Mouse (Mus musculus) lung, postnatal 14 days (tissue): ENCODE data around the gene Ulk4.
A peak's percentile ranks its signal among the peaks of the same experiment; 100 is the strongest.

Experiments used
- DNase-seq: peaks from one replicate; pipeline ENCODE4 v3.0.0; 2021

The Ulk4 gene

GRCm38 (mm10) chr9:121001681-121002540 lies 275.1 kb downstream of the Ulk4 start:
- peak; percentile 48 for DNase-seq

- DNase-seq, result peak; percentile 59
These were observed 276.2 kb downstream of the Ulk4 start for GRCm38 (mm10) chr9:121000641-121001320.

GRCm38 (mm10) chr9:120998696-120999095 lies 278.3 kb downstream of the Ulk4 start:
- no peak for DNase-seq

- no peak for DNase-seq
These were observed 282.5 kb downstream of the Ulk4 start for GRCm38 (mm10) chr9:120994223-120995155.

GRCm38 (mm10) chr9:120993004-120993403 lies 284.0 kb downstream of the Ulk4 start:
- DNase-seq, result no peak

- DNase-seq, result no peak
These were observed 285.2 kb downstream of the Ulk4 start for GRCm38 (mm10) chr9:120991801-120992200.

- DNase-seq, result peak; percentile 12
These were observed 286.9 kb downstream of the Ulk4 start for GRCm38 (mm10) chr9:120989806-120990700.

- no peak for DNase-seq
These were observed 288.9 kb downstream of the Ulk4 start for GRCm38 (mm10) chr9:120988088-120988487.

GRCm38 (mm10) chr9:120986994-120987393 lies 290.0 kb downstream of the Ulk4 start:
- DNase-seq, result no peak

GRCm38 (mm10) chr9:120986255-120986654 lies 290.7 kb downstream of the Ulk4 start:
- no peak for DNase-seq

GRCm38 (mm10) chr9:120985524-120985923 lies 291.5 kb downstream of the Ulk4 start:
- DNase-seq, result no peak

- no peak for DNase-seq
These were observed 292.0 kb downstream of the Ulk4 start for GRCm38 (mm10) chr9:120985009-120985408.

GRCm38 (mm10) chr9:120984509-120984908 lies 292.5 kb downstream of the Ulk4 start:
- DNase-seq, result no peak

- DNase-seq, result no peak
These were observed 293.1 kb downstream of the Ulk4 start for GRCm38 (mm10) chr9:120983849-120984248.

- DNase-seq, result no peak
These were observed 295.2 kb downstream of the Ulk4 start for GRCm38 (mm10) chr9:120981777-120982176.

- no peak for DNase-seq
These were observed 300.1 kb downstream of the Ulk4 start for GRCm38 (mm10) chr9:120976856-120977255.

- DNase-seq, result peak; percentile 47
These were observed 300.8 kb downstream of the Ulk4 start for GRCm38 (mm10) chr9:120976158-120976557.

GRCm38 (mm10) chr9:120974209-120974608 lies 302.8 kb downstream of the Ulk4 start:
- no peak for DNase-seq

GRCm38 (mm10) chr9:120973026-120973515 lies 303.9 kb downstream of the Ulk4 start:
- DNase-seq, result no peak

GRCm38 (mm10) chr9:120965007-120965406 lies 312.0 kb downstream of the Ulk4 start:
- no peak for DNase-seq

- no peak for DNase-seq
These were observed 312.8 kb downstream of the Ulk4 start for GRCm38 (mm10) chr9:120964224-120964623.

GRCm38 (mm10) chr9:120963720-120964119 lies 313.3 kb downstream of the Ulk4 start:
- DNase-seq, result no peak
